Mouse (Mus musculus) layer of hippocampus, adult 2 months (tissue): ENCODE measurements at regions not wholly inside any gene's neighbourhood (a gene's known extent, or its start where the extent isn't known, plus 50 kb on each side); places are given as distances from the start of the nearest gene placed in this dataset.

Experiments used
- DNase-seq, 2 experiments: peaks; one replicate each; pipeline ENCODE4 v3.0.0; 2022; ENCODE audit warnings: low spot score in 2 of 2
- H3K27ac ChIP-seq: fragments of 200-600 bp; 2 replicates; pipeline ENCODE4 v1.8.1; 2022
- H3K4me3 ChIP-seq: fragments of 200-600 bp; 2 replicates; pipeline ENCODE4 v1.8.1; 2022; ENCODE audit warnings: mild to moderate bottlenecking
- CTCF ChIP-seq: fragments of 200-600 bp; conservative IDR thresholded peaks from 2 replicates; pipeline ENCODE4 v1.8.1; 2022; ENCODE audit warnings: antibody characterized with exemption, mild to moderate bottlenecking, moderate library complexity

DNA sequence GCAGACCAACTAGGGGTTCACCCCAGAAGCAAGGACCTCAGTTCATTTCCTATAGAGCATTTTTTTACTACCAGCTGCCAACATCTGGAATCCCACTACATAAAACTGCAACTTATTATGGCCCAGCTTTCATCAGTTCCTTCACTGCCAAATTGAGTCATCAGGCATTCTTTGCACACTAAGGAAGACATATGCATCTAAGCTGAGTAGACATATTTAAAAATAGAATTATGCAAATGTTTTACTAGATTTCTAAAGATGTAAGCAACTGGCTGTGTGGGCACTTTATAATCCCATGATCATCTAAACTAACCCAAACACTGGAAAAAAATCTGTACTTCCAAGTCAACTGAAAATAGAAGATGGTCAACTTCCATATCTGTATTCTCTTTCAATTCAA, 415.9 kb upstream of the Rarb start:
- no peak for TF ChIP-seq CTCF
- no peak overlapping the region for H3K27ac ChIP-seq
- no peak for DNase-seq
- H3K4me3 ChIP-seq: no peak overlapping the region

DNA sequence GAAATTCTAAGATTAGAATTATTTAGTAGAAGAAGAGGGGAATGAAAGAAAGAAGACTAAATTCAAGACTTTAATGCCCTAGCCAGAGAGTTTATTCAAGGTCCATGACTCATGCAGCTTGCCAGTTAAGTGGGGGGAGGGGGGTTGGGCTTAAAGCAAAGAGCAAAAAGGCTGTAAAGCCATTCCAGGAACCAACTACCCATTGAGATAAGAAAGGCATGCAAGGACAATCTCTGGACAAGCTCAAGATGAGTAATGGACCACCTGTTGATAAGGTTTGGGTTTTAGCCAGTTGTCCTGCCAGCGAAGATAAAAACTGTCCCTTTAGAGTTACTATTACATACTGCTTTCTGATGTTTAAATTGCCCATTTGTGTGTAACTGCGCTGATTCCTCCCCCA, 392.5 kb upstream of the Rarb start:
- Histone ChIP-seq H3K27ac (no peak overlapping the region), H3K4me3 (no peak overlapping the region)
- DNase-seq: no peak
- no peak for TF ChIP-seq CTCF

DNA sequence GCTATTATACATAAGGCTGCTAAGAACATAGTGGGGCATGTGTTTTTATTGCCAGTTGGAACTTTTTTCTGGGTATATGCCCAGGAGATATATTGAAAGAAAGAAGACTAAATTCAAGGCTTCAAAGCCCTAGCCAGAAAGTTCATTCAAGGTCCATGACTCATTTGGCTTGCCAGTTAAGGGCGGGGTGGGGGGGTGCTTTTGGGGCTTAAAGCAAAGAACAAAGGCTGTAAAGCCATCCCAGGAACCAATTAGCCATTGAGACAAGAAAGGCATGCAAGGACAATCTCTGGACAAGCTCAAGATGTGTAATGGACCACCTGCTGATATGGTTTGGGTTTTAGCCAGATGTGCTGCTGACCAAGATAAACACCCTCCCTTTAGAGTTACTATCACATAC, 386.7 kb upstream of the Rarb start:
- TF ChIP-seq CTCF: no peak
- DNase-seq: no peak
- no peak overlapping the region for H3K27ac ChIP-seq
- H3K4me3 ChIP-seq: no peak overlapping the region

DNA sequence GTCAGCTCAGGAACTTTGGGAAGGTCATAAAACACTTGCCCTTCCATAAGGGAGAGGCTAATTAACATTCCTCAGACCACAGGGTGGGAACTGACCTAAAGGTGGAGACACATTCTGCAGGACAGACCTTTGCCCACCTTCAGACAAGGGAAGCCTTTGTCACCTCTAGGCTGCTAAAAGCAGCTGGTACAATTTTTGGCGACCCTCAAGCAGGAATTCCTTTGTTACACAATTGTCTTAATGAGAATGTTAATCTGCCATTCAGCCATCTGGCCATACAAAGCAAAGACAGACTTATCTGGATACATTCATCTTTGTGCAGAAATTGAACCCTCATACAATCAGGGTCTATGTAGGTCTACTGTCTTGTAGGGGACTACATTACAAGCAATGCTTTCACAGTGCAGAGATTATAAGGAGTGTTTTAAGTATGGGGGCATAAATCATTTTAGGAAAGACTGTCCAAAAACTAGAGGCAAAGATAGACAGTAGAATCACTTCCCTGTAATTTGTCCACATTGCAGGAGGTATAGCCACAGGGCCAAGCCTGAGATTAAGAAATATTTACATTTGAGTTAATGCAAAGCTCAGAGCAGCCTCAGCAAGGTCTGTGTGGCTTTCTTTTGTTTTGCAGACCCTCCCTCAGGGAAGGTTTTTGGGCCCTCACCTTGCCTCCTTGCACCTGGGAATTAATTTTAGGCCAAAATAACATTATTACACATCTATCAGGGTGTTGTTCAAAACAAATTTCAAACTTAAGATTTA, 384.5 kb upstream of the Rarb start:
- TF ChIP-seq CTCF: no peak
- no peak for DNase-seq
- Histone ChIP-seq H3K4me3 (no peak overlapping the region), H3K27ac (no peak overlapping the region)

DNA sequence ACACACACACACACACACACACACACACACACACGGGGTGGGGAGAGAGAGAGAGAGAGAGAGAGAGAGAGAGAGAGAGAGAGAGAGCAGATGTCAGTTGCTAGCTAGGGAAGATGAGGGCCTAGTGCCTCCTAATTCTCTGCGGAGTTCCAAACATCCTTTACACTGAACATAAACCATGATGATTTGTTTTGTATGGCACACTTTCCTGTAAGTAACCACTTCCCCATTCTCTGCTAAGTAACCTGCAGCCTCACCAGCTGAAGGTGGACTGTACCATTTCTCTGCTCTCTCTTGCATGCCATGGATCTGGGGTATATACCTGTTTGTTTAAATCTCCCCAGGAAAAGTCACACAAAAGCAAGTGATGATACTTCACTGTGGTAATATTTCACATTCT, 374.0 kb upstream of the Rarb start:
- no peak for TF ChIP-seq CTCF
- Histone ChIP-seq H3K4me3 (no peak overlapping the region), H3K27ac (no peak overlapping the region)
- DNase-seq: no peak

GRCm38 (mm10) chr14:17173218-17173617, 354.3 kb upstream of the Rarb start:
- Histone ChIP-seq H3K4me3 (no peak overlapping the region; the same call in 1 of the 2 replicates), H3K27ac (no peak overlapping the region)
- TF ChIP-seq CTCF: no peak
- DNase-seq: no peak

DNA sequence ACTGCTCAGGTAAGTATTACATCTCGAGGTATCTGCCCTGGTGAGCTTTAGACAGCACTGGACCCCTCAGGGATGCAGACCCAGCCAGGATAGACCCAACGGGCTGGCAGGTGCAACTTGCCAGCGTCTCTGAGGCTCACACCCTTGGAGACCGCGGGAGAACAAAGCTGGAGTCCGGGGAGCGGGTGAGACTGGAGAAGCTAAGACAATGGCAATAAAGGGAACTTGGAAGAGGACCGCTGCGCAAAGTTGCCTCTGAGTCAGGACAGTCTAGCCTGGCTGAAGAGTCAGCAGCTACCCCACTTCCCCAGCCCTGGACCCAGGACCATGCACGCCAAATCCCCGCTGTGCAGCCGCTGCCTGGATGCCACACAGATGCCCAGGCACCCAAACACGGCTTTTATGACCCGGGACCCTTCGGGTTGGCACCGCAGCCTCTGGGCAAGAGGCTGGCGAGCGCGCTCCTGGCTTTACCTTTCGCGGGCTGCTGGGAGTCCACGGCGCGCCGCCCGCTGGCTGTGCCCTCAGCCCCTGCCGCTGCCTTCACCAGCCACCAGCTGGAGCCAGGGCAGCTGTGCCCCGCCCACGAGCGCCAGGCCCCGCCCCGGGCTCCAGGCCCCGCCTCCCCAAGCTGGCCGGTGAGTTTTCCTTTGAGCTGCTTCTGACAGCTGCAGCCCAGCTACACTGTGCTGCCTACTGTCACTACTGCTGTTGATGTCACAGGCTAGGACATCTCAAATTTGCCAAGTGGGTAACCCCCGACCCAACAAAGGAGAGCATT, 353.6 kb upstream of the Rarb start:
- peak; percentile 3 to 19 for DNase-seq
- TF ChIP-seq CTCF: no peak
- Histone ChIP-seq H3K4me3 (peak overlapping the region; percentile 52), H3K27ac (no peak overlapping the region)

- TF ChIP-seq CTCF: no peak
- no peak for DNase-seq
- Histone ChIP-seq H3K4me3 (peak overlapping the region; percentile 52), H3K27ac (no peak overlapping the region)
These were observed 352.9 kb upstream of the Rarb start for GRCm38 (mm10) chr14:17171896-17172295.

- no peak for DNase-seq
- no peak overlapping the region for H3K27ac ChIP-seq
- no peak overlapping the region for H3K4me3 ChIP-seq
- no peak for TF ChIP-seq CTCF
These were observed 339.4 kb upstream of the Rarb start for GRCm38 (mm10) chr14:17158324-17158723.

- no peak overlapping the region for H3K27ac ChIP-seq
- no peak for DNase-seq
- no peak for TF ChIP-seq CTCF
- no peak overlapping the region for H3K4me3 ChIP-seq
These were observed 337.5 kb upstream of the Rarb start for GRCm38 (mm10) chr14:17156402-17156954.

GRCm38 (mm10) chr14:17120679-17121078, 301.7 kb upstream of the Rarb start:
- no peak for TF ChIP-seq CTCF
- no peak for DNase-seq
- Histone ChIP-seq H3K4me3 (no peak overlapping the region), H3K27ac (no peak overlapping the region)

DNA sequence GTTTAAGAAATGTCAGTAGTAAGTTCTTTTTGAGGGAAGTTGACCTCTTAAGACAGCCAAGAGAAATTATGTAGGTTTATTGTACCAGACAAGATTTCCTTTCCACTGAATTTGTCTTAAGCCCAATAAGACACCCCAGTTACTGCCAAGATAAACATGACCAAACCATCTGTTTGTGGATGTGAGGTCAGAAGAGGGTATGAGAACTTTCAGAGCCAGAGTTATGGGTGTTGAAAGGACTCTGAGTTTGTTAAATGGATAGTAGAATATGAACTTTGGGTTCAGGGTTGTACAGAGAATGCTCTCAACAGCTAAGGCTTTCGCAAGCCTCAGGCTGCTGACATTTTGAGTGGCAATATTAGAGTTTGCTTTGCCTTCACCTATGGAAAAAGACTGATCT, 287.7 kb upstream of the Rarb start:
- DNase-seq: no peak
- TF ChIP-seq CTCF: no peak
- Histone ChIP-seq H3K27ac (no peak overlapping the region), H3K4me3 (no peak overlapping the region)

DNA sequence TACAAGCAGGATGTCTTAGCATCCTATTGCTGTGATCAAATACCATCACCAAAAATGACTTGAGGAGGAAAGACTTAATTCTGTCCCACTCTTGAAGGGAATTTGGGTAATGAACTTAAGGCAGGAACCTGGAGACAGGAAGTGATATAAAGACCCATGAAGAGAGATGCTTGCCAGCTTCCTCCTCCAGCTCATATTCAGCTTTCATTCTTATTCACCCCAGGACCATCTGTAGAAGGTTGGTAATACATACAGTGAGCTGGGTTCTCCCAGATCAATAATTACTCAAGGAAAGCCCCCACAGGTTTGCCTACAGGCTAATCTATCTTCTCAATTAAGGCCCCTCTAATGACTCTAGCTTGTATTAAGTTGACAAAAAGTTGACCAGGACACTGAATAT, 283.5 kb upstream of the Rarb start:
- no peak for DNase-seq
- Histone ChIP-seq H3K27ac (no peak overlapping the region), H3K4me3 (no peak overlapping the region)
- TF ChIP-seq CTCF: no peak

- Histone ChIP-seq H3K27ac (no peak overlapping the region), H3K4me3 (no peak overlapping the region)
- no peak for TF ChIP-seq CTCF
- DNase-seq: no peak
These were observed 271.6 kb upstream of the Rarb start for GRCm38 (mm10) chr14:17090573-17090937.
